Mouse (Mus musculus): ENCODE data around the gene Apeh. TPM values are rescaled to one million over a fixed set of nuclear protein-coding genes. Genes with fewer than 3 reads are reported as not detected.

The Apeh gene
- polyA plus RNA-seq, 1 experiment from 2014 or later, result 47.9 TPM

GRCm38 (mm10) chr9:108072481-108072924 is 21.9 kb downstream of the Apeh start:
- H3K27ac ChIP-seq (ENCODE audit: low read depth, low read length), result no peak overlapping the region
- H3K4me2 ChIP-seq (ENCODE audit: low read depth, low read length), result no peak overlapping the region
- WGBS, result 80% methylated on average over 9 of the region's 9 CpGs
- no peak overlapping the region for H3K9ac ChIP-seq (replicated peaks; ENCODE audit: low read depth, low read length)
- H3K9me3 ChIP-seq (ENCODE audit: control insufficient read depth, low read length), result no peaks in the 10 kb centered on the region
- no peak for ATAC-seq (ENCODE audit: low read depth)
- no peak overlapping the region for H3K4me3 ChIP-seq (ENCODE audit: low read depth, low read length)
- H3K27me3 ChIP-seq (ENCODE audit: control insufficient read depth, insufficient read depth, low read length), result no peaks in the 10 kb centered on the region
- peaks cover 7% of the 10 kb centered on the region; the same call in 1 of the 2 replicates for H3K36me3 ChIP-seq (ENCODE audit: control insufficient read depth, insufficient read depth, low read length)
- no peaks in the 10 kb centered on the region for H3K4me1 ChIP-seq (ENCODE audit: control insufficient read depth, insufficient read depth, low read length)

GRCm38 (mm10) chr9:108071801-108072200 is 22.6 kb downstream of the Apeh start:
- Histone ChIP-seq H3K9ac (replicated peaks; ENCODE audit: low read depth, low read length) (no peak overlapping the region), H3K4me1 (ENCODE audit: control insufficient read depth, insufficient read depth, low read length) (no peaks in the 10 kb centered on the region), H3K9me3 (ENCODE audit: control insufficient read depth, low read length) (no peaks in the 10 kb centered on the region), H3K36me3 (ENCODE audit: control insufficient read depth, insufficient read depth, low read length) (peaks cover 7% of the 10 kb centered on the region; the same call in 1 of the 2 replicates), H3K4me3 (ENCODE audit: low read depth, low read length) (no peak overlapping the region), H3K27ac (ENCODE audit: low read depth, low read length) (no peak overlapping the region), H3K4me2 (ENCODE audit: low read depth, low read length) (no peak overlapping the region), H3K27me3 (ENCODE audit: control insufficient read depth, insufficient read depth, low read length) (no peaks in the 10 kb centered on the region)
- ATAC-seq (ENCODE audit: low read depth), result no peak
- 85% methylated on average over 4 of the region's 4 CpGs for WGBS

- WGBS, result 90% methylated on average over 7 of the region's 7 CpGs
- Histone ChIP-seq H3K4me2 (ENCODE audit: low read depth, low read length) (no peak overlapping the region), H3K27me3 (ENCODE audit: control insufficient read depth, insufficient read depth, low read length) (no peaks in the 10 kb centered on the region), H3K9ac (replicated peaks; ENCODE audit: low read depth, low read length) (no peak overlapping the region), H3K4me3 (ENCODE audit: low read depth, low read length) (no peak overlapping the region), H3K4me1 (ENCODE audit: control insufficient read depth, insufficient read depth, low read length) (no peaks in the 10 kb centered on the region), H3K36me3 (ENCODE audit: control insufficient read depth, insufficient read depth, low read length) (peaks cover 7% of the 10 kb centered on the region; the same call in 1 of the 2 replicates), H3K9me3 (ENCODE audit: control insufficient read depth, low read length) (no peaks in the 10 kb centered on the region), H3K27ac (ENCODE audit: low read depth, low read length) (no peak overlapping the region)
- no peak for ATAC-seq (ENCODE audit: low read depth)
These were observed 24.9 kb downstream of the Apeh start for GRCm38 (mm10) chr9:108069529-108069928.

GRCm38 (mm10) chr9:108069007-108069406 is 25.4 kb downstream of the Apeh start:
- Histone ChIP-seq H3K9me3 (ENCODE audit: control insufficient read depth, low read length) (no peaks in the 10 kb centered on the region), H3K4me3 (ENCODE audit: low read depth, low read length) (no peak overlapping the region), H3K36me3 (ENCODE audit: control insufficient read depth, insufficient read depth, low read length) (peaks cover 8% of the 10 kb centered on the region; the same call in 1 of the 2 replicates), H3K4me1 (ENCODE audit: control insufficient read depth, insufficient read depth, low read length) (no peaks in the 10 kb centered on the region), H3K4me2 (ENCODE audit: low read depth, low read length) (no peak overlapping the region), H3K27me3 (ENCODE audit: control insufficient read depth, insufficient read depth, low read length) (no peaks in the 10 kb centered on the region), H3K9ac (replicated peaks; ENCODE audit: low read depth, low read length) (no peak overlapping the region), H3K27ac (ENCODE audit: low read depth, low read length) (no peak overlapping the region)
- 90% methylated on average over 9 of the region's 9 CpGs for WGBS
- no peak for ATAC-seq (ENCODE audit: low read depth)

- H3K36me3 ChIP-seq (ENCODE audit: control insufficient read depth, insufficient read depth, low read length), result peaks cover 17% of the 10 kb centered on the region
- H3K27me3 ChIP-seq (ENCODE audit: control insufficient read depth, insufficient read depth, low read length), result no peaks in the 10 kb centered on the region
- H3K9ac ChIP-seq (replicated peaks; ENCODE audit: low read depth, low read length), result no peak overlapping the region
- ATAC-seq (ENCODE audit: low read depth), result peak; percentile 35; the same call in 1 of the 2 replicates
- WGBS, result 22% methylated on average over 8 of the region's 8 CpGs
- H3K9me3 ChIP-seq (ENCODE audit: control insufficient read depth, low read length), result no peaks in the 10 kb centered on the region
- no peak overlapping the region for H3K27ac ChIP-seq (ENCODE audit: low read depth, low read length)
- H3K4me3 ChIP-seq (ENCODE audit: low read depth, low read length), result no peak overlapping the region
- H3K4me1 ChIP-seq (ENCODE audit: control insufficient read depth, insufficient read depth, low read length), result no peaks in the 10 kb centered on the region
- H3K4me2 ChIP-seq (ENCODE audit: low read depth, low read length), result no peak overlapping the region
These were observed 26.5 kb downstream of the Apeh start for GRCm38 (mm10) chr9:108067900-108068299.

- no peak overlapping the region for H3K4me3 ChIP-seq (ENCODE audit: low read depth, low read length)
- no peak overlapping the region for H3K9ac ChIP-seq (replicated peaks; ENCODE audit: low read depth, low read length)
- H3K9me3 ChIP-seq (ENCODE audit: control insufficient read depth, low read length), result no peaks in the 10 kb centered on the region
- no peak for ATAC-seq (ENCODE audit: low read depth)
- H3K27ac ChIP-seq (ENCODE audit: low read depth, low read length), result no peak overlapping the region
- WGBS, result 84% methylated on average over 7 of the region's 7 CpGs
- H3K4me2 ChIP-seq (ENCODE audit: low read depth, low read length), result no peak overlapping the region
- H3K27me3 ChIP-seq (ENCODE audit: control insufficient read depth, insufficient read depth, low read length), result no peaks in the 10 kb centered on the region
- H3K36me3 ChIP-seq (ENCODE audit: control insufficient read depth, insufficient read depth, low read length), result peaks cover 22% of the 10 kb centered on the region
- H3K4me1 ChIP-seq (ENCODE audit: control insufficient read depth, insufficient read depth, low read length), result no peaks in the 10 kb centered on the region
These were observed 27.2 kb downstream of the Apeh start for GRCm38 (mm10) chr9:108067199-108067598.

GRCm38 (mm10) chr9:108065491-108066011 is 28.9 kb downstream of the Apeh start:
- 63% methylated on average over 5 of the region's 5 CpGs for WGBS
- peaks cover 31% of the 10 kb centered on the region for H3K36me3 ChIP-seq (ENCODE audit: control insufficient read depth, insufficient read depth, low read length)
- no peaks in the 10 kb centered on the region for H3K27me3 ChIP-seq (ENCODE audit: control insufficient read depth, insufficient read depth, low read length)
- H3K27ac ChIP-seq (ENCODE audit: low read depth, low read length), result no peak overlapping the region
- H3K4me1 ChIP-seq (ENCODE audit: control insufficient read depth, insufficient read depth, low read length), result no peaks in the 10 kb centered on the region
- no peak overlapping the region for H3K4me3 ChIP-seq (ENCODE audit: low read depth, low read length)
- ATAC-seq (ENCODE audit: low read depth), result no peak; the same call in 1 of the 2 replicates
- no peak overlapping the region for H3K9ac ChIP-seq (replicated peaks; ENCODE audit: low read depth, low read length)
- no peaks in the 10 kb centered on the region for H3K9me3 ChIP-seq (ENCODE audit: control insufficient read depth, low read length)
- no peak overlapping the region for H3K4me2 ChIP-seq (ENCODE audit: low read depth, low read length)

- Histone ChIP-seq H3K9ac (replicated peaks; ENCODE audit: low read depth, low read length) (no peak overlapping the region), H3K4me2 (ENCODE audit: low read depth, low read length) (no peak overlapping the region), H3K9me3 (ENCODE audit: control insufficient read depth, low read length) (no peaks in the 10 kb centered on the region), H3K27ac (ENCODE audit: low read depth, low read length) (no peak overlapping the region), H3K4me3 (ENCODE audit: low read depth, low read length) (no peak overlapping the region), H3K36me3 (ENCODE audit: control insufficient read depth, insufficient read depth, low read length) (peaks cover 38% of the 10 kb centered on the region; the same call in 1 of the 2 replicates), H3K27me3 (ENCODE audit: control insufficient read depth, insufficient read depth, low read length) (no peaks in the 10 kb centered on the region), H3K4me1 (ENCODE audit: control insufficient read depth, insufficient read depth, low read length) (no peaks in the 10 kb centered on the region)
- 90% methylated on average over 12 of the region's 12 CpGs for WGBS
- no peak for ATAC-seq (ENCODE audit: low read depth)
These were observed 31.0 kb downstream of the Apeh start for GRCm38 (mm10) chr9:108063361-108063760.

- H3K27ac ChIP-seq (ENCODE audit: low read depth, low read length), result no peak overlapping the region
- H3K9me3 ChIP-seq (ENCODE audit: control insufficient read depth, low read length), result no peaks in the 10 kb centered on the region
- no peak overlapping the region for H3K4me3 ChIP-seq (ENCODE audit: low read depth, low read length)
- H3K9ac ChIP-seq (replicated peaks; ENCODE audit: low read depth, low read length), result no peak overlapping the region
- H3K36me3 ChIP-seq (ENCODE audit: control insufficient read depth, insufficient read depth, low read length), result peaks cover 38% of the 10 kb centered on the region
- peak; percentile 58; the same call in 1 of the 2 replicates for ATAC-seq (ENCODE audit: low read depth)
- H3K4me2 ChIP-seq (ENCODE audit: low read depth, low read length), result no peak overlapping the region
- H3K4me1 ChIP-seq (ENCODE audit: control insufficient read depth, insufficient read depth, low read length), result no peaks in the 10 kb centered on the region
- H3K27me3 ChIP-seq (ENCODE audit: control insufficient read depth, insufficient read depth, low read length), result no peaks in the 10 kb centered on the region
- 81% methylated on average over 3 of the region's 3 CpGs for WGBS
These were observed 32.3 kb downstream of the Apeh start for GRCm38 (mm10) chr9:108062142-108062541.
